Mouse (Mus musculus): ENCODE data around the gene Defb6.

The Defb6 gene

GRCm38 (mm10) chr8:19225161-19225560 lies at the start of gene Defb6:
TSS of gene Defb6 (plus strand) at chr8:19225478.
- DNase-seq (ENCODE audit: low spot score) = no peak

GRCm38 (mm10) chr8:19238101-19238500 lies 12.8 kb downstream of the Defb6 start:
- no peak for DNase-seq (ENCODE audit: low spot score)

DNA sequence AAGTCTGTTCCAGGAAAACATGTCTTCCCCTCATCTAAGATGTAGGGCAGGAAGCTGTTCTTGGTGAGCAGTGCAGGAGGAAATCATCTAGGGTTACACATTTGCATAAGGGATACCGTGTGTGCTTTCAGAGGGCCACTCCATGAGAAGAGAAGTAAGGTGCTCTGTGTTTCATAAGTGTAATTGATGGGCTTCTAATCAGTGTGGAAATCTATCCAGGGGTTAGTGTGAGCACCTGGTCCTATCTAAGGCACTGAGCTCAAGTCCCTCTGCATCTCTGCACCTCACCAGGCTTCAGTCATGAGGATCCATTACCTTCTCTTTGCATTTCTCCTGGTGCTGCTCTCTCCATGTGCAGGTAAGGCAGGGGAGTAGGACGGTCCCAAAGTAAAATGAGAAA lies 14.3 kb downstream of the Defb6 start, which contains the start of gene Defb46:
Gene Defb46 (plus strand): TSS at position 301 of the 400 bp plus-strand sequence.
- no peak for DNase-seq (ENCODE audit: low spot score)

DNA sequence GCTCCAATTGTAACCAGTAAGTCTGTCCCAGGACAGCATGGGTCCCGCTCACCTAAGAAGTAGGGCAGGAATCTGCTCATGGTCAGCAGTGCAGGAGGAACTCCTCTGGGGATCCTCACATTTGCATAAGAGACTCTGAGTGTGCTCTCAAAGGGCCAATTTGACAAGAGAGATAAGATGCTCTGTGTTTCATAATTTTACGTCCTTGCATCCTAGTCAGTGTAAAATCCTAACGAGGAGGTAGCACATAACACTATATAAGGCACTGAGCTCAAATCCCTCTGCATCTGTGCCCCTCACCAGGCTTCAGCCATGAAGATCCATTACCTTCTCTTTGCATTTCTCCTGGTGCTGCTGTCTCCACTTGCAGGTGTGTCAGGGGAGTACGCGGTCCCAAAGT lies 22.0 kb downstream of the Defb6 start, which contains the start of gene Defb5:
Gene Defb5 (plus strand): TSS at position 301 of the 400 bp plus-strand sequence.
- DNase-seq (ENCODE audit: low spot score) = no peak

DNA sequence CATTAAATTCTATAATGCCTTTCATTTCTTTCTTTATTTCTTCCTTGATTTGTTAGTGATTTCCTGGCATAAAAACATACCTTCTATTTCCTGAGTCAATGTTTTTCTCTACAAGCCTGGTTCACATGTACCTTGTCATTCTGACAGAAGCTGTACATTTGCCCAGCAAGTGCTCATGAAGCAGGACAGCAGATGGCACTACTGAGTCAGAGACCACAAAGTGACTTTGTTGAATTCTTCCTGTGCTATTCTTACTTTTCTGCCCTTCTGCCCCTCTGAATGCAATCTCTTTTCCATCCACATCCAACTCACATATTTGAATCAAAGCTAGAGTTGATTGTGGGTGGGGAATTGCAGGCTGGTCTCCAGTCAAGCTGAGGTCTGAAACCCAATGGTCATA lies 32.9 kb downstream of the Defb6 start:
- no peak for DNase-seq (ENCODE audit: low spot score)

DNA sequence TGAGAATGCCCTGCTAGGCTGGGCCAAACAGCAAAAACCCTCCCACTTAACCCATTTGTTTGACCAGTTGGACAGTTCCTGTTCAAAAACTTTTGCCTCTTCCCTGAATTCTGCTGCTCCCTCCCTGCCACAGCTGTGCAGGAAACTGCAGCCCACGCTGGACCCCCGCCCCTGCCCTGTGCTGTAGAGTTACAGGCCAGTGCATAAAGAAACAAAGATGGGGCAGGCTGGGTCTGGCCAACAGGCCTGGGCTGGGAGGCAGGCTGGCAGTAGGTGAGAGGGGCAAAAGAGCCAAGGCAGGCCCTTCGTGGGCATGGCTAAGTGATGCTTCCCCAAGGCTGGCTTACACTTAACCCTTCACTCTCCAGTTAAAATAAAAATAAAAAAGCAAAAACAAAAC lies 34.4 kb downstream of the Defb6 start:
- no peak for DNase-seq (ENCODE audit: low spot score)
